Mouse (Mus musculus) embryo, embryonic 11.5 days (tissue): ENCODE measurements around the gene Muc2.
A peak's percentile ranks its signal among the peaks of the same experiment; 100 is the strongest.
"Not testable (repeated sequence)": the region's sequence is repeated elsewhere in the genome, so short reads cannot be mapped to it uniquely, and the experiment has no call there.

Experiments used
- DNase-seq: peaks from one replicate; pipeline ENCODE4 v3.0.0-alpha.2; 2012; ENCODE audit warnings: low read depth, low spot score

The Muc2 gene

DNA sequence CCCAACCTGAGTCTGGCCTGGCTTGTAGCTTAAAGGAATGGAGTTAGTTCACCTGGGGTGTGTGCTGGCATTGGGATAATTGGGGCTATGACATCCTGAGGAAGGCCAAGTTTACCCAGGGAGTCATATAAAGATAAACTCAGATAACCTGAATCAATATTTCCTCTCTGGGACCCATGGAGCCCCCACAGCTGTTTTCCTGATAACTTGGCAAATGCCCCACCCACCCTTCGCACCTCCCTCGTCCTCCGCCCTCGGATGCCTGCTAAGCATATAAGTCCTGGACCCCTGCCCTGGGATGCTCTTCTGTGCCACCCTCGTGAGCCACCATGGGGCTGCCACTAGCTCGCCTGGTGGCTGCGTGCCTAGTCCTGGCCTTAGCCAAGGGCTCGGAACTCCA is at the start of gene Muc2:
Muc2 (plus strand) TSS at position 301 of the 400 bp plus-strand sequence.
- no peak for DNase-seq

DNA sequence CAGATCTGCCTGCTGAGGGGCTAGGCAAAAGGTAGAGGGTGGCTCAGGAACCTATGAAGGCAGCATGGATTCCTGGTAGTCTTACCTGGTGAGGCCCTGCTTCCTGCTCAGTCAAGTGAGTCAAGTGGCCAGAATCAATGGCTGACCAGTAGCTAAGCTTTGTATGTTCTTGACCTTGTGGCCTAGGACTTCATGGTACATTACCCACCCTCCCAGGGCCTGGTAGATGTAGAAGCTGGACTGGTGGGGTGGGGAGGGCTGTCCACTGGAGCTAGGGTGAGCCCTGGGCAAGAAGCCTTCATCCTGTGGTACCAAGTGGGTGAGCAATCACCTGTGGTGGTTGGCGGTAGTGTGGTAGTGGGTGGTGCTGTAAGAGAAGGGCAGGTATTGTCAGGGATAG is 47.8 kb upstream of the Muc2 start:
- no peak for DNase-seq

DNA sequence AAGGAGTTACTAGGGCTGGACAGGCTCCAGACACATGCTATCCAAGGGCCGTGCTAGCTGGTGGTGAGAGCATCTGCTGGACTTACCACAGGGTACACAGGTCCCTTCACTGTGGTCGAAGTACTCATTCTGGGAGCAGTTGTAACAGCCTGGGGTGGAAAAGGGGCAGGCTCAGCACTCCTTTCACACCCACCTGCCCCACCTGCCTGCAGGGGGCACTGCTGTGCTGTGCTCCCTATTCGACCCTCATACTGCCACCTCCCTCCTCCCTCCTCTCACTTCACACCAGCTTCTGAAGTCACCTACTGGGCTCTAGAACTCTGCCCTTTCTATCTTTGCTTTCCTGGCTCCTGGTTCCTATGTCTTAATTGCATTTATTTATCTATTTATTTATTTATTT is 47.0 kb upstream of the Muc2 start:
- peak; percentile 9 for DNase-seq

DNA sequence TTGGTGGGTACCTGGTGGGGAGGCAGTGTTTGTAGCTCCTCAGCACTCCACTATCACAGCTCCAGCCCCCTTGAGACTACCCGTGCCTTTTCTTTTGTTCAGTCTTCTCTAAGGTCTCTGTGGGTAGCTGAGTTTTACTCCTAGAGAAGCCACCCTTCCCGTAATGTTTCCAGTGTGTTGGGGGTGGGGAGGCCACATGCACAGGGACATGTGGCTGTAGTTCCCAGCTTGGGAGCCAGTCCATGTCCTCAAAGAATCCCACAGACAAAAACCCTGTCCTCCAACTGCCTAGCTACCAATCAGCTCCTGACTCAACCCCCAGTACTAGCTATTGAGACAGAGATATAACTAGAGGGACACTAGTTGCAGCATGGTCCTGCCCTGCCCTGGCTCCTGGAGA is 43.1 kb upstream of the Muc2 start:
- no peak for DNase-seq

DNA sequence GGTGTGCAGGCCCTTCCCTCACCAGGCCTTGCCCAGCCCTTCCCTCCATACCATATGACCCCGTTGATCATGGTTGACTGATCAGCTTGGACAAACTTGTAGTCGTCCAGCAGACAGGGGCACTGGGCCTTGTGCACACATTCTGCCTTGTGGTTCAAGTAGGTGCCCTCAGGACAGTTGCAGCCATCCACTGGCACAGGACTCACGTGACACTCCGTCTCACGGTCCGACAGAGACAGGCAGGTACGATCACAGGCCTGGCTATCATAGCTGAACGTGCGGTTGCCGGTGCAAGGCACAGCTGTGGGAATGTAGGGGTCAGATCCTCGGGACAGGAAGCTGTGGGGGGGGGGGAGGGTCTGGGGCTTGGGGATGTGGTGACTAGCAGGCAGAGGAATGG is 42.3 kb upstream of the Muc2 start:
- no peak for DNase-seq

DNA sequence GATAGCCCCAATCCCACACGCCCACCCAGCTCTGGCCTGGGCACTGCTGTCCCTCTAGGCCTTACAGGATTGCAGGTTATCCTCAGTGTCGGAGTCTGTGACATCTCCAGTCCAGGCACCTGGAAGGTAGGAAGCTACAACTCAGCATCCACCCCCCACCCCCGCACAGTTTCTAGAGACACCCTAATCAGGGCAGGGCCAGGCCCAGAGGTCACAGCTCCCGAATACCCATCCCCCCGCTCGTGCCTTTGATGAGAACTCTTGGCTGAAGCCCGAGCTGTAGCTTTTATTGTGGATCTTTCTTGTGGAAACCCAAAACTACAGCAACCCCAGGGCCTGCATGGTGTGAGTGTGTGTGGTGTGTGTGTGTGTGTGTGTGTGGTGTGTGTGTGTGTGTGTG is 37.9 kb upstream of the Muc2 start:
- no peak for DNase-seq

DNA sequence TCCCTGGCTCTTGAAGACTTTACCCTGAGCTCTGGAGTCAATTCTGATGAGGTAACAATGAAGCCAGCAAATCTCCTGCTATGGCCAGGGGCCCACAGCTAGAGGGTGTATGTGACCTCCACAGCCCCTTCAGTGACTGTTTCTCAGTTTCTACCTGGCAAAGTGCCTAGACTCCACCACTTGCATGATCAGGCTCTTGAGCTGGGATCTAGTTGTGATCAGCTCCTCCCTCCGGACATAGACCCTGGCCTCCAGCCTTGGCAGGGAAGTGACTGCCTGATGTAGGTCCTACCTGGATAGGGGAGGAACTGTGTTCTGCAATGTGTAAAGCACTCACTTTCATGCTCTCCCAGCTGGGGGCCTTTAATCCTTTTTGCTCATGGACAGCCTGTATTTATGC is 29.8 kb upstream of the Muc2 start:
- DNase-seq = no peak

DNA sequence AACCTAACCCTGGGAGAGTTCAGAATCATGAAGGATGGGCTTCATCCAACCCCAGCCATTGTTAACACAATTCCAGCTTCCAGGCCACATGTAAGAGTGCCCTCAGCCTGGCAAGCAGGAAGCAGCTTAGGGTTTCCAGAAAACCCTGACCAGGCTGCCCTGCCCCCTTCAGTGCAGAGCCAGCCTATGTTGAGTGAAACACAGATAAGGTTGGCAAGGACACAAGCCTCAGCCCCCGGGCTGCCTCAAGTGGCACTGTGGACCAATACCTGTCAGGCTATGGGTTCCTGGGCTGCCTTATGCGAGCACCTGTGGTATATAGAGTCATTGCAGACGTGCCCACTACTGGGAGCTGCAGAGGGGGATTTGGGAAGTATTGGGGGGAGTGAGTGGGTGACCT is 28.7 kb upstream of the Muc2 start:
- DNase-seq = no peak

DNA sequence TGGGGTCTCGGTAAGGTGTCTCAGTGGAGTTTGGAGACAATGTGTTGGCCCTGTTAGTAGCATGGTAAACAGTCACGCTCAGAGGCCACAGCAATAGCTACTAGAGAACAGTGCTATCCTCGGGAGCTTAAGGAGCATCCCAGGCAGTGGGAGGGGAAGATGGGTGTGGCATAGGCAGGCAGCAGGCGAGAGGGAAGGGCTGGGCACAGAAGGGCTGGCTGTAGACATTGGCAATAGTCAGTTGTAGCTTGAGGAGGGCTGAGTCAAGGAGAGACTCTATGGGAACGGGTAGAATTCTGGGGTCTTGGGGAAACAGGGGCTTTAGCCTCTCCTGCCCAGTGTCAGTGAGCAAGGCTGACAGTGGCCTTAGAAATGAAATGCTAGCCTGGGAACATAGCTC is 27.9 kb upstream of the Muc2 start:
- no peak for DNase-seq

DNA sequence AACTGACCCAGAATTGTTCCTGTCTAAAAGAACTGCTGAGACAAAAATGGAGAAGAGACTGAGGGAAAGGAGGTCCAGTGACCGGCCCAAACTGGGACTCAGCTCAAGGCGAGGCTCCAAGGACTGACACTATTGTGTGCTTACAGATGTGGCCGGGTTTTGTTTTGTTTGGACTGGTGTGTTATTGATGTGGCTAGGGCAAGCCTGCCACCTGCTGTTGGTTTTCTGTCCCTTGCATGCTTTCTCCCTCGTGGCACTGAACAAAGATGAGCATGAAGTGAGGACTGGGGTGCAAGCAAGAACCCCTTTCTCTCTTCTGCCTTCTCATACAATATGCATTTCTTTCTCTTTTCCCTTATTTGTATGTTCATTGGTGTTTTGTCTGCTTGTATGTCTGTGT is 23.9 kb upstream of the Muc2 start:
- peak; percentile 29 for DNase-seq

DNA sequence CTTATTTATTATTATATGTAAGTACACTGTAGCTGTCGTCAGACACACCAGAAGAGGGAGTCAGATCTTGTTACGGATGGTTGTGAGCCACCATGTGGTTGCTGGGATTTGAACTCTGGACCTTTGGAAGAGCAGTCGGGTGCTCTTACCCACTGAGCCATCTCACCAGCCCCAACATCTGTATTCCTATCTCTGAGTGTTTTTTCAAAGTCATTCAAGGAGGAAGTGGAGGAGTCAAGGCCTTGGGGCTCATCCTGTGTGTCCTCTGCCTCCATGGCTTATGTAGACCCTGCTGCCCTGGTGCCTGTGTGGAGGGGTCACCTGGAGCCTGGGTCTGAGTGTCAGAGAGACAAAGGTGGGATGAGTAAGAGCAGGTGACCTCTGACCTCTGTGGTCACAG is 21.0 kb upstream of the Muc2 start:
- not testable (repeated sequence) for DNase-seq

DNA sequence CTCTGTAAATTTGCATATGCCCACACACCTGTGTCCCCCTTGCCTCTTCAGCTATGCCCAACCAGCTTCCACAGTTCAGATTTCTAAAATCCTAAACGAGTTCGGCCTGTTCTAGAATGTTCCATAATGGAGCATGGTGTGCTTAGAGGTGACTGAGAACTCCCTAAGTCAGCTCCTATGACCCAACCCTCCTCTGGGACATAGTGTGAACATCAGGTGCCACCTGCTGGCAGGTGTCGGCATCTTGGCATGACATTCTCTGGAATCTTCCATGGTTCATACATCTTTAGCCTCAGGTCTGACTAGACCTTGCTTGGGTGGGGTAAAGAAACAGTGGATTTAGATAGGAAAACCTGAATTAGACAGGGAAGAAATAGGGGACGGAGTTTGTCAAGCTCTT is 19.1 kb upstream of the Muc2 start:
- DNase-seq = no peak

DNA sequence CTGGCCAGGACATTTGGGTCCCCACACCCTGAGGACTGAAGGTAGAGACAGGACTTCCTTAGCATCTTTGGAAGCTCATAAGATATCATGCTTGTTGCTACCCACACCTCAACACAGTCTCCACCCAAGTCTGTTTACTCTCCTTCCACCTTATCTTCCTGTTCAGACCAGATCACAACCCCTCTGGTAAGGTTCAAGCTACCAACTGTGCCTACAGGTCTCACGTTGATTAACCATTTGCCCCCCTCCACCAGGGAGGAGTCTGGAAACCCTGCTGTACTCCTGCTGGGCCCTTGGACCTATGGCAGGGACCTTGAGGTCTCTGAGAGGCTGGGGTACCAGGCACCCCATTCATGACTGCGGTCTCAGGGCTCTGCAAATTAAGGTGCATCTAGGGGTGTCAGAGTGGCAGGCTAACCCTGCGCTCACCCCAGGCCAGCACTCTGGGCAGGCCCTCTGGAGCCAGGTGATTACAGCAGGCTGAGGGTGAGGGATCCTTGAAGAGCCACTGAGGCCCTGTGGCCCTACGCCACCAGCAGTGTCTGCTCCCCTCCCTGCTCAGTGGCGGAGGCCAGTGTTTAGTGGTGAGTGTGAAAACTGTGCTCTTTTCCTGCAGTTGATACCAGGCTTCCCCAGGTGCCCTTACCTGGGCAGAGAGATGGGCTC is 18.4 kb upstream of the Muc2 start:
- DNase-seq = no peak

DNA sequence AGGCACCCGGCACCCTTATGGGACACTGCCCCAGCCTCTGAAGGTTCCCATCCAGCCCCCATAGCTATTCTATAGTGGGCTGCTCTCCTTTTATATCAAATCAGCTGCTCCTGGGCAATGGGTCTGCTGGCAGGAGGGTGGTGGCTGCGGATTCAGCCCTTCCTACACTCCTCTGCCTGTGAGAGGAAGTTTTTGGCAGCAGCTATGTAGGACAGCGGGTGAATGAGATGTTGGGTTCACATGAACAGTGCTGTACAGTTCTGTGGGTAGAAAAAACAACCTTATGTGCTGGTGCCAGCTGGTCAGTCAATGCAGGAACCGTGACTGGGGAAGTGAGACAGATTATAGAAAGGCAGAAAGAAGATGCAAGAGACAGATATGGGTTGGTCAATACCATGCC is 11.2 kb upstream of the Muc2 start:
- DNase-seq = no peak

DNA sequence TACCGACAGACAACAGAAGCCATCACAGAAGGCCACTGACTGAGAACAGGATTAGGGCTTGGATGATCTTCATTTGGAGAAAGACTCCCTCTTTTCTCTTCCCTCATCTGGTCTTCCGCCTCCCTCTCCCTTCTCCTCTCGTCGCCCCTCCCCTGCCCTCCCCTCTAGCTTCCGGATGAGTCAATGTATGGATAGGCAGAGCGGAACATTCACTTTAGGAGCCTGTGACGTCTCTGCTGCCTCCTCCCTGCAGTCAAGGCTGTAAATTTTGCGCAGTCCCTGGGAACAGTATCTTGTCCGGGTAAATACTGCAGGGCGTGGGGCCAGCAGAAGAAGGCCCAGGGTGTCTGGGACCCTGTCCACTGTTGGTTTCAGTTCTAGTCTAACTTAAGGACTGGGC is 2.8 kb upstream of the Muc2 start:
- DNase-seq = no peak

DNA sequence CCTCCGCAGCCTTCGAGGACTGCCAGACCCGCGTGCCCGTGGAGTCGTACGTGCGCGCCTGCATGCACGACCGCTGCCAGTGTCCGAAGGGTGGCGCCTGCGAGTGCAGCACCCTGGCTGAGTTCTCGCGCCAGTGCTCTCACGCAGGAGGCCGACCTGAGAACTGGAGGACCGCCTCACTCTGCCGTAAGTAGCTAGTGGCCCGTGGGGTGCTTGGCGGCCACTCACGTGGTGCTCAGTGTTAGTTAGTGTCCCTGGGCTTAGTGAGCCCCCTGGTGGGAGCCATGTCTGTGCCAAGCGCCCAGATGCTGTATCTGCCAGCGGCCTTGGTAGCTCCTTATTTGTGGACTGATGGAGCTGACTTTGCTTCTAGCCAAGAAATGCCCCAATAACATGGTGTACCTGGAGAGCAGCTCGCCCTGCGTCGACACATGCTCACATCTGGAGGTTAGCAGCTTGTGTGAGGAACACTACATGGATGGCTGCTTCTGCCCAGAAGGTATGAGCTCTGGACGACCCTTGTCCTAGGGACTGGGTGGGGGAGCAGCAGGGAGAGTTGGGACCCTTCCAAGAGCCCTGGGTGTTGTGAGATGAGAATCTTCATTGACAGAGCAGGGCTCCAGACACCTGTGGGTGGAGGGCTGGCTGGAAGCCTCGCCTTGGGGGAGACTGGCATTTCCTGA is 3.6 kb downstream of the Muc2 start:
- no peak for DNase-seq

DNA sequence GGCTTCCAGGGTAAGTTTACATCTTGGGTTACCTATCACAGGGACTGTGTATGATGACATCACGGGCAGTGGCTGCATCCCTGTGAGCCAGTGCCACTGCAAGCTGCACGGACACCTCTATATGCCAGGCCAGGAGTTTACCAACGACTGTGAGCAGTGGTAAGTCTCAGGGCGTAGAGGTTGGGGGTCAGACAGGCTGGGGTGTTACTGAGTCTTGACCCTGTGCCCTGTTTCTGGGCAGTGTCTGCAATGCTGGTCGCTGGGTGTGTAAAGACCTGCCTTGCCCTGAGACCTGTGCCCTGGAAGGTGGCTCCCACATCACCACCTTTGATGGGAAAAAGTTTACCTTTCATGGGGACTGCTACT is 4.1 kb downstream of the Muc2 start:
- DNase-seq = no peak

DNA sequence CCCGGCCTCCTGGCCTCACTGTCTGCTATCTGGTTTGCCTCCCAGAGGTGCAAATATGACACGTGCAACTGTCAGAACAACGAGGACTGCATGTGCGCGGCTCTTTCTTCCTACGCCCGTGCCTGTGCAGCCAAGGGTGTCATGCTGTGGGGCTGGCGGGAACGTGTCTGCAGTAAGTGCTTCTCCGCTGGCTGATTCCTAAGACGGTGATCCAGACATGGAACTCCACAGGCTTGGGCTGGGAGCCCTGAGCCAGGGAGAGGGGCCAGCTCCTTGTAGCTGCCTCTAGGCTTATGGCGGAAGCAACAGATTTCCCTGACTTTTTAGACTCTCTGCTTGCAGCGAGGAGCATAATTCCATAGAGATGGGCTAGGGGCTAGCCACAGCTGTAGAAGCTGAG is 6.4 kb downstream of the Muc2 start:
- no peak for DNase-seq

DNA sequence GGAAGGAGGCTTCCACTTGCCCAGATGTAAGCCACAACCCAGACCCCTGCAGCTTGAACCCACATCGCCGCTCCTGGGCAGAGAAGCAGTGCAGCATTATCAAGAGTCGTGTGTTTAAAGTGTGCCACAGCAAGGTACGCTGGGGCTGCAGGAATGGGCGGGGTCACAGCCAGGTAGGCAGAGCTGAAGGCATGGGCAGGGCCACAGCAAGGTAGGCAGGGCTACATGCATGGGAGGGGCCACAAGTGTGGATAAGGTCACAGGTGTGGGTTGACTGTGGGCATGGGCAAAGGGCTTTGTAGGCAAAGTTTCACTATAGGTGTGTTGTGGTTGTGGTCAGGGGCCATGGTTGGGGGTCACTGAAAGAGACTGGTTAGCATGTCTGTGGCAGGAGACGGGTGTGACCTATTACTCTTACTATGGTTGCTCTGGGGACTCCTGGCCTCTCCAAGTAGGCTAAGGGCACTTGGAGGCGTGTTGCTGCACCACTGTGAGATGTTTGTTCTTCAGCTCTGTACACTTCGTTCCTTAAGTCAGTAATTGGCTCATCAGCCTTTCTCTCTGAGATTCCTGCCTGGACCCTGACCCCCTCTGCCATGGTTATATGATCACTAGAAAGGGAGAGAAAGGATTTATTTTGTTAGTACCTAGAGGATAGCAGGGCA is 9.5 kb downstream of the Muc2 start:
- DNase-seq = no peak

DNA sequence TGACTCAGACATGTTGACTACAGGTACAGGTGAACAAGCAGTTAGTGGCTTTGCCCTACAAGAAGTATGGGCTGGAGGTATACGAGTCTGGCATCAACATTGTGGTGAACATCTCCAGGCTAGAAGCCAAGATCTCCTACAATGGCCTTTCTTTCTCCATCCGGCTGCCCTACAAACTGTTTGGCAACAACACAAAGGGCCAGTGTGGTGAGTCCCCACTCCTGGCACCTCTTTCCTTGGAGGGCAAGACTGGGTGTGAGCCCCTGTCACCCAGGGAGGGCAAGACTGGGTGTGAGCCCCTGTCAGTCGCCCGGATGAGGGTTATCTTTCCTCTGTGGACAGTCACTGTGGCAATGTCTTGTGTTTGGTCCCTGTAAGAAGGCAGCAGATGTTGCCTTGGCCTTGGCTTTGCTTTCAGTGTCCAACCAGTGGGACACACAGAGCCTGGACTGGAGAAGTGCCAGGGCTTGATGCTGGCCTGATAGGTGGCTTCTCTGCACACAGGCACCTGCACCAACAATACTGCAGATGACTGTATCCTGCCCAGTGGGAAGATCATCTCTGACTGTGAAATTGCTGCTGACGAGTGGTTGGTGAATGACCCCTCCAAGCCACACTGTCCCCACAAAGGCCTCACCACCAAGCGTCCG is 57.4 kb downstream of the Muc2 start:
- DNase-seq = no peak

DNA sequence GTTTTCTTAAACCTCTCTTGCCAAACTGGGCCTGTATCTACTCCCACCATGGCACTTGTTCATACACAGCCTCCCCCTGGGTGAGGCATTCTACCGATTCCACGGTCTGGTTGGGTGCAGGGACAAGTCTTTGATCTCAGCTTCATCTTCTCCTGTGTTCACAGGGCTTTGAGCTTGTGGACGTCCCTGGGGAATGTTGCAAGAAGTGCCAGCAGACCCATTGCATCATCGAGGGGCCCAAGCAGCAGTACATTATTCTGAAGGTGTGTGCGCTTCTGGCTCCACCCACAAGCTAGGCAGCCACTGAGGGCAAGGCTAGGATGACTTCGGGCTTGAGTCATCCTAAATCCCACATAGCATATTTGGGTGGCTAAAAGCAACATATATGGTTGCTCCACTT is 62.4 kb downstream of the Muc2 start:
- DNase-seq = no peak

DNA sequence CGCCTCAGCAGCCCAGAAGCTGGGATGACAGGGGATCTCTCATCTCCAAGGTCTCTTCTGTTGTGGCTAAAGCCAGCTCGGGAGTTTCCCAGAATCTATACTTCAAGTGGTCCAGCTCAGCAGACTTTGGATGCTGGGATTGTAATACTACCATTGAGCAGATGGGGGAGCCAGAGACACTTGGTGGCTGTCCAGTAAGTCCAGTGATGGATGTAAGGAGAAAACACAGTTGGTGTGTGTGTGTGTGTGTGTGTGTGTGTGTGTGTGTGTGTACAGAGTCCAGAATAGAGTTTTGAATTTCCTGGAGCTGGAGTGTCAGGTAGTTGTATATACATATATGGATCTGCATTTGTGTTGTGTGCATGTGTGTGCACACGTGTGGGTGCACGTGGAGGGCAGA is 65.7 kb downstream of the Muc2 start:
- peak; percentile 54 for DNase-seq

DNA sequence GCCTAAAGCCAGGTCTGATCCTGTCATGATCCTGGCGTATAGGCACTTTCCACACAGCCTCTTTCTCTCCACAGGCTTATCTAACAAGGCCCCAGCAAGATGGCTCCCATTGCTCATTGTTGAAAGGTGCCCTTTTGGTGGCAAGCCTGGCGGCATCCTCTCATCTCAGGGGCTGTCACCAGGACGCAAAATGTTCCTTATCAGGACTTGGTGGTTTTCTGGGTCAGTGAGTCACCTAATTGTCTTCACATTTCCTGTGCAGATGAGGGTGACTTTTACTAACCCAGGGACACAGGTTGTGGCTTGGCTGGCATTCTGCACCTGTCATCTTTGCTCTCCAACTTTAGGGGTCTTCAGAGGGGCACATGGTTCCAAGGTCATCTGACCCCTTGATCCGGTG is 68.2 kb downstream of the Muc2 start:
- DNase-seq = no peak
